Mouse (Mus musculus) liver, postnatal 0 days (tissue): Measurements from ENCODE around the gene Xcl1.

ENCODE experiments used
- CTCF ChIP-seq: sonication (generic); IDR thresholded peaks from 2 replicates; pipeline ENCODE4 v1.5.1; 2016; ENCODE audit warnings: antibody characterized with exemption, low read depth
- EP300 ChIP-seq: IDR thresholded peaks from 2 replicates; pipeline ENCODE4 v1.6.1; 2016; ENCODE audit warnings: antibody characterized with exemption, low read depth, mild to moderate bottlenecking

GRCm38 (mm10) chr1:164890366-164890765 lies 45.0 kb downstream of the Xcl1 start:
- TF ChIP-seq CTCF, result no peak
- TF ChIP-seq EP300, result no peak
